25 mouse cellular contexts compared by ENCODE assay signal in genomic region chr19:41323813-41324212, GRCm38 (mm10).
"Had no signal": no experiment of that assay in that cellular context is flagged by ENCODE, and none has a peak within 500 bp of the region (broad histone marks: within the 10 kb centered on the region; RNA-seq: fewer than 3 reads in every experiment).

No protein-coding gene starts in this region.

- DNase-seq: cerebellum, adult 9-10 months; cerebellum, adult 9-11 months; cerebellum, postnatal 10 days; cerebellum, postnatal 14 days; cerebellum, postnatal 25 days; cerebellum, postnatal 36 days; embryo, embryonic 11 days; forebrain, postnatal 0 days; gastrocnemius, adult 2 months; gastrocnemius, postnatal 10 days; gastrocnemius, postnatal 14 days; gastrocnemius, postnatal 25 days; gastrocnemius, postnatal 36 days; heart, adult 11 months; heart, adult 18-20 months; heart, adult 2 months had no signal

- H3K4me1 ChIP-seq: embryonic facial prominence, embryonic 12.5 days; embryonic facial prominence, embryonic 13.5 days; embryonic facial prominence, embryonic 15.5 days; forebrain, embryonic 12.5 days; forebrain, embryonic 13.5 days; forebrain, embryonic 15.5 days had no signal

- H3K27ac ChIP-seq: embryonic facial prominence, embryonic 10.5 days; embryonic facial prominence, embryonic 12.5 days; embryonic facial prominence, embryonic 13.5 days; embryonic facial prominence, embryonic 15.5 days; forebrain, embryonic 10.5 days; forebrain, embryonic 12.5 days; forebrain, embryonic 13.5 days; forebrain, embryonic 15.5 days; gastrocnemius, adult 2 months; heart, adult 2 months had no signal

- H3K4me3 ChIP-seq: embryonic facial prominence, embryonic 10.5 days; embryonic facial prominence, embryonic 12.5 days; embryonic facial prominence, embryonic 13.5 days; embryonic facial prominence, embryonic 15.5 days; erythroblast, embryonic 14.5 days; forebrain, embryonic 10.5 days; forebrain, embryonic 12.5 days; forebrain, embryonic 13.5 days; forebrain, embryonic 15.5 days; gastrocnemius, adult 2 months; heart, adult 2 months had no signal

- H3K9ac ChIP-seq: embryonic facial prominence, embryonic 12.5 days; embryonic facial prominence, embryonic 13.5 days; embryonic facial prominence, embryonic 15.5 days; forebrain, embryonic 12.5 days; forebrain, embryonic 13.5 days; forebrain, embryonic 15.5 days; forebrain, postnatal 0 days had no signal

- H3K36me3 ChIP-seq: embryonic facial prominence, embryonic 10.5 days; embryonic facial prominence, embryonic 12.5 days; embryonic facial prominence, embryonic 13.5 days; embryonic facial prominence, embryonic 15.5 days; forebrain, embryonic 10.5 days; forebrain, embryonic 12.5 days; forebrain, embryonic 15.5 days had no signal

- H3K27me3 ChIP-seq: embryonic facial prominence, embryonic 12.5 days; embryonic facial prominence, embryonic 13.5 days; embryonic facial prominence, embryonic 15.5 days; forebrain, embryonic 13.5 days; forebrain, embryonic 15.5 days had no signal

- H3K4me2 ChIP-seq: embryonic facial prominence, embryonic 12.5 days; embryonic facial prominence, embryonic 13.5 days; embryonic facial prominence, embryonic 15.5 days; forebrain, embryonic 12.5 days; forebrain, embryonic 13.5 days; forebrain, embryonic 15.5 days had no signal

- H3K9me3 ChIP-seq: embryonic facial prominence, embryonic 10.5 days; embryonic facial prominence, embryonic 12.5 days; embryonic facial prominence, embryonic 13.5 days; embryonic facial prominence, embryonic 15.5 days; forebrain, embryonic 10.5 days; forebrain, embryonic 12.5 days; forebrain, embryonic 13.5 days; forebrain, embryonic 15.5 days had no signal
